Mouse (Mus musculus): Measurements from ENCODE around the gene Tent5a. TPM values are rescaled to one million over a fixed set of nuclear protein-coding genes. Genes with fewer than 3 reads are reported as not detected.

Gene Tent5a
- polyA plus RNA-seq, 1 experiment from 2014 or later = 5.3 TPM

- Histone ChIP-seq H3K27me3 (ENCODE audit: control insufficient read depth, insufficient read depth, low read length) (0 out of 2 replicates have a peak, but pooled peaks cover 5% of the 10 kb centered on the region), H3K27ac (replicated peaks; ENCODE audit: low read depth, low read length) (no peak overlapping the region), H3K4me3 (replicated peaks; ENCODE audit: low read depth, low read length) (peak overlapping the region; percentile 61; the same call in 1 of the 2 replicates), H3K9me3 (ENCODE audit: control insufficient read depth, low read length) (no peaks in the 10 kb centered on the region), H3K9ac (replicated peaks; ENCODE audit: low read length) (no peak overlapping the region), H3K4me1 (ENCODE audit: control insufficient read depth, insufficient read depth, low read length) (0 out of 2 replicates have a peak, but pooled peaks cover 3% of the 10 kb centered on the region), H3K4me2 (ENCODE audit: low read length) (peak overlapping the region; percentile 97), H3K36me3 (ENCODE audit: control insufficient read depth, insufficient read depth, low read length) (no peaks in the 10 kb centered on the region)
- ATAC-seq (ENCODE audit: low FRiP score, low TSS enrichment) (no peak), DNase-seq (no peak)
- 84% methylated on average over 11 of the region's 11 CpGs for WGBS
Measured at GRCm38 (mm10) chr9:85324158-85324875, 2.8 kb downstream of the Tent5a start.

- no peak overlapping the region for H3K4me2 ChIP-seq (ENCODE audit: low read length)
- WGBS = 43% methylated on average over 8 of the region's 8 CpGs
- H3K9me3 ChIP-seq (ENCODE audit: control insufficient read depth, low read length) = no peaks in the 10 kb centered on the region
- no peaks in the 10 kb centered on the region for H3K27me3 ChIP-seq (ENCODE audit: control insufficient read depth, insufficient read depth, low read length)
- H3K9ac ChIP-seq (replicated peaks; ENCODE audit: low read length) = no peak overlapping the region
- H3K4me3 ChIP-seq (replicated peaks; ENCODE audit: low read depth, low read length) = no peak overlapping the region
- H3K27ac ChIP-seq (replicated peaks; ENCODE audit: low read depth, low read length) = no peak overlapping the region
- no peak; the same call in 1 of the 2 replicates for ATAC-seq (ENCODE audit: low FRiP score, low TSS enrichment)
- H3K4me1 ChIP-seq (ENCODE audit: control insufficient read depth, insufficient read depth, low read length) = no peaks in the 10 kb centered on the region
- no peaks in the 10 kb centered on the region for H3K36me3 ChIP-seq (ENCODE audit: control insufficient read depth, insufficient read depth, low read length)
- DNase-seq = peak; percentile 57
Measured at GRCm38 (mm10) chr9:85320167-85320951, 6.8 kb downstream of the Tent5a start.

GRCm38 (mm10) chr9:85316122-85316521 lies 11.0 kb downstream of the Tent5a start:
- Histone ChIP-seq H3K9ac (replicated peaks; ENCODE audit: low read length) (no peak overlapping the region), H3K4me2 (ENCODE audit: low read length) (no peak overlapping the region), H3K27me3 (ENCODE audit: control insufficient read depth, insufficient read depth, low read length) (no peaks in the 10 kb centered on the region), H3K27ac (replicated peaks; ENCODE audit: low read depth, low read length) (no peak overlapping the region), H3K9me3 (ENCODE audit: control insufficient read depth, low read length) (no peaks in the 10 kb centered on the region), H3K4me1 (ENCODE audit: control insufficient read depth, insufficient read depth, low read length) (no peaks in the 10 kb centered on the region), H3K36me3 (ENCODE audit: control insufficient read depth, insufficient read depth, low read length) (no peaks in the 10 kb centered on the region), H3K4me3 (replicated peaks; ENCODE audit: low read depth, low read length) (no peak overlapping the region)
- WGBS = 50% methylated on average over 1 of the region's 1 CpGs
- DNase-seq (no peak), ATAC-seq (ENCODE audit: low FRiP score, low TSS enrichment) (no peak)

- no peaks in the 10 kb centered on the region for H3K4me1 ChIP-seq (ENCODE audit: control insufficient read depth, insufficient read depth, low read length)
- no peak within 1 kb of the TSS for H3K9ac ChIP-seq (replicated peaks; ENCODE audit: low read length)
- no peak for ATAC-seq (ENCODE audit: low FRiP score, low TSS enrichment)
- H3K36me3 ChIP-seq (ENCODE audit: control insufficient read depth, insufficient read depth, low read length) = no peaks in the 10 kb centered on the region
- WGBS = 89% methylated on average over 6 of the region's 6 CpGs
- no peaks in the 10 kb centered on the region for H3K27me3 ChIP-seq (ENCODE audit: control insufficient read depth, insufficient read depth, low read length)
- H3K27ac ChIP-seq (replicated peaks; ENCODE audit: low read depth, low read length) = no peak within 1 kb of the TSS
- no peak within 1 kb of the TSS for H3K4me3 ChIP-seq (replicated peaks; ENCODE audit: low read depth, low read length)
- no peak for DNase-seq
- no peak within 1 kb of the TSS for H3K4me2 ChIP-seq (ENCODE audit: low read length)
- no peaks in the 10 kb centered on the region for H3K9me3 ChIP-seq (ENCODE audit: control insufficient read depth, low read length)
Measured at GRCm38 (mm10) chr9:85312473-85312872, 14.7 kb downstream of the Tent5a start, which contains the start of gene Gm11114. Gm11114 (plus strand) TSS chr9:85312773.

GRCm38 (mm10) chr9:85303378-85303777 lies 23.8 kb downstream of the Tent5a start:
- H3K4me2 ChIP-seq (ENCODE audit: low read length) = no peak overlapping the region
- no peaks in the 10 kb centered on the region for H3K36me3 ChIP-seq (ENCODE audit: control insufficient read depth, insufficient read depth, low read length)
- ATAC-seq (ENCODE audit: low FRiP score, low TSS enrichment) (no peak), DNase-seq (no peak)
- H3K4me1 ChIP-seq (ENCODE audit: control insufficient read depth, insufficient read depth, low read length) = no peaks in the 10 kb centered on the region
- no peak overlapping the region for H3K9ac ChIP-seq (replicated peaks; ENCODE audit: low read length)
- H3K4me3 ChIP-seq (replicated peaks; ENCODE audit: low read depth, low read length) = no peak overlapping the region
- WGBS = 92% methylated on average over 3 of the region's 3 CpGs
- H3K9me3 ChIP-seq (ENCODE audit: control insufficient read depth, low read length) = no peaks in the 10 kb centered on the region
- H3K27me3 ChIP-seq (ENCODE audit: control insufficient read depth, insufficient read depth, low read length) = no peaks in the 10 kb centered on the region
- H3K27ac ChIP-seq (replicated peaks; ENCODE audit: low read depth, low read length) = no peak overlapping the region

GRCm38 (mm10) chr9:85302849-85303248 lies 24.3 kb downstream of the Tent5a start:
- no peaks in the 10 kb centered on the region for H3K27me3 ChIP-seq (ENCODE audit: control insufficient read depth, insufficient read depth, low read length)
- H3K4me3 ChIP-seq (replicated peaks; ENCODE audit: low read depth, low read length) = no peak overlapping the region
- ATAC-seq (ENCODE audit: low FRiP score, low TSS enrichment) (no peak), DNase-seq (no peak)
- no peak overlapping the region for H3K9ac ChIP-seq (replicated peaks; ENCODE audit: low read length)
- H3K36me3 ChIP-seq (ENCODE audit: control insufficient read depth, insufficient read depth, low read length) = no peaks in the 10 kb centered on the region
- no peaks in the 10 kb centered on the region for H3K9me3 ChIP-seq (ENCODE audit: control insufficient read depth, low read length)
- WGBS = 86% methylated on average over 4 of the region's 4 CpGs
- no peak overlapping the region for H3K27ac ChIP-seq (replicated peaks; ENCODE audit: low read depth, low read length)
- H3K4me1 ChIP-seq (ENCODE audit: control insufficient read depth, insufficient read depth, low read length) = no peaks in the 10 kb centered on the region
- no peak overlapping the region for H3K4me2 ChIP-seq (ENCODE audit: low read length)

- Histone ChIP-seq H3K4me3 (replicated peaks; ENCODE audit: low read depth, low read length) (no peak overlapping the region), H3K27ac (replicated peaks; ENCODE audit: low read depth, low read length) (no peak overlapping the region), H3K4me1 (ENCODE audit: control insufficient read depth, insufficient read depth, low read length) (no peaks in the 10 kb centered on the region), H3K9ac (replicated peaks; ENCODE audit: low read length) (no peak overlapping the region), H3K36me3 (ENCODE audit: control insufficient read depth, insufficient read depth, low read length) (no peaks in the 10 kb centered on the region), H3K9me3 (ENCODE audit: control insufficient read depth, low read length) (no peaks in the 10 kb centered on the region), H3K27me3 (ENCODE audit: control insufficient read depth, insufficient read depth, low read length) (no peaks in the 10 kb centered on the region), H3K4me2 (ENCODE audit: low read length) (no peak overlapping the region)
- no peak for ATAC-seq (ENCODE audit: low FRiP score, low TSS enrichment)
- no peak for DNase-seq
- 83% methylated on average over 2 of the region's 2 CpGs for WGBS
Measured at GRCm38 (mm10) chr9:85274114-85274513, 53.0 kb downstream of the Tent5a start.
